Mouse (Mus musculus) MN1 (cell line): Measurements from ENCODE around the gene Rab3il1.

Experiments used
- DNase-seq: peaks from one replicate; pipeline ENCODE4 v3.0.0-alpha.2; 2016; ENCODE audit warnings: low spot score

Gene Rab3il1

DNA sequence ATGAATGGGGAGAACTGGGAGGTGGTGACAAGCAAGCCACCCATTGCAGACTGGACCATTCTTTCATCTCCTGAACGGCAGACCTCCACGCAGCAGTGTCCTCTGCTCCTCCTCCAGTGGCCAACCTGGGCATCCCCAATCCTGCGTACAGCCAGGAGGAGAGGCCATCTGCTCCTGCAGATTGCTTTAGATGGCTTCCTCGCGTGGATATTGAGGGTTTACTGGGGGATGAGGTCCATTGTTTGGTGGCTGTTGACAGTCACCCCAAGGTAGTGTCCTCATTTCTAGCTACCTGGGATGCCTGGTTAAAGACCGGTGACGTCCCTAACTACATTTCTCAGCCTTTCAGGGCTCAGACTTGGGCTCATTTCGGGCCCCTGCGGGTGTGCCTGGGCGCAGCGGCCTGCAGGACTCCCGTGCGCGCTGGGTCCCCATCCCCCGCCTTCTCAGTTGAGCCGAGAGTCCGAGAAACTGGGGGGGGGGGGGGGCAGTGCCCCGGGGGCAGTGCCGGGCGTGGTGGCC, 39.5 kb downstream of the Rab3il1 start:
- DNase-seq: no peak

DNA sequence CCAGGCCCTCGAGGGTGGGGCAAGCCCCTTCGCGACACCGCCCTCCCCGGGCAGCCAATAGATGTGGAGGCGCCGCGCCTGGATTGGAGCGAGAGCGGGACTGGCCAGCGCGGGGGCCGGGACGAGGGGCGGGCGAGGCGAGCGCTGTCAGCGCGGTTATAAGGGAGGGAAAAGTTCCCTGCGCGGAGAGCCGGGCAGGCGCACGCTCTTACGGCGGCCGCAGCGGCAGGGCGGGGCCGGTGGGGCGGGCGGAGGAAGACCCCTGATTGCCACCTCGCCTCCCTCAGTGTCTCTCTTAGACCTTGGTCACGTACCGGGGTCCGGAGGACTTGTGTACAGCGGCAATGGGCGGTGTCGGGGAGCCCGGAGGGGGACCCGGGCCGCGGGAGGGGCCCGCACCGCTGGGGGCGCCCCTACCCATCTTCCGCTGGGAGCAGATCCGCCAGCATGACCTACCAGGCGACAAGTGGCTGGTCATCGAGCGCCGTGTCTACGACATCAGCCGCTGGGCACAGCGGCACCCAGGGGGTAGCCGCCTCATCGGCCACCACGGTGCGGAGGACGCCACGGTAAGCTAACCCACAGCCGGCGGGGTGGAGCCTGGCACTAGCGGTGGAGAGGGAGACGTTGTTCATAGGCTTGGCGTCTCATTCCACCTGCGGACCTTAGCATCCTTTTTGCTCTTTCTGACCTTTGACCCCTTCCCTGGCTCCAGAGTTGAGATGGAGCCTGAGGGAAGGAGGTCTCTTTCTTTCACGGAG, 40.1 kb downstream of the Rab3il1 start, which contains the start of gene Fads3:
Gene Fads3 (plus strand): TSS at position 182 of the 761 bp plus-strand sequence.
- DNase-seq: peak; percentile 73

DNA sequence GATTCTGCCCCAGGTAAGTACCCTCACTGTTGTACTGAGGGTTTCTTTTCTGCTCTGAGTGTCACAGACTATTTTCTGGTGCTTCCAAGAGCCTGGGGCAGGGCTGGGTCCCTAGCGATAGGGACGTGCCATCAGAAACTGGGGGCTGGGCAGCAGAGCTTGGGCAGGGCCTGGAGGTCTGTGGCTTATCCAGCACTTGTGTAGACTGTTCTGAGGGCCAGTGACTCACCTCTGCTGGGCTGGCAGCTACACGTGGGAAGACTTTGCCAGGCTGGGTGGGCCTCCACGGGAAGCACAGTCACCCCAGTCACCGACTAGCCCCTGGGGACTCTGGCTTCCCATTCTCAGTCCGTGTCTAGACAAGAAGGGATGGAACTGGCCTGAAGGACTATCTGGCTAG, 40.8 kb downstream of the Rab3il1 start:
- peak; percentile 56 for DNase-seq

DNA sequence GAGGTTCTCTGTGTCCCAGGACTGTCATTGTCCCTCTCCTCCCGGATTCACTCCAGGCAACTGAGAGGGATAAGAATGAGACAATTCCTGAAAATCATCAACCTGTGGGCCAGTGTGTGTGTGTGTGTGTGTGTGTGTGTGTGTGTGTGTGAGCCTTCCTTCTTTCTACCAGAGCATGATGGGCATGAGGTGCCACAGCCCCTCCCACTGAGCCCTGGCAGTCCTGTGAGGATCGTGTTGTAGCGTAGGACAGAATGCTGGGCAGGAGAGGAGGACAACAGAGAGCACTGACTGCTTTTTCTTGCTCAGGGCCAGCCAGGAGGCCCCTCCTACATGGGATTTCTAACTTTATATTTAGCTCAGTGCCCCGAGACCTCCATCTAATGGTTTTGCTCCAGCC, 41.3 kb downstream of the Rab3il1 start:
- no peak for DNase-seq

DNA sequence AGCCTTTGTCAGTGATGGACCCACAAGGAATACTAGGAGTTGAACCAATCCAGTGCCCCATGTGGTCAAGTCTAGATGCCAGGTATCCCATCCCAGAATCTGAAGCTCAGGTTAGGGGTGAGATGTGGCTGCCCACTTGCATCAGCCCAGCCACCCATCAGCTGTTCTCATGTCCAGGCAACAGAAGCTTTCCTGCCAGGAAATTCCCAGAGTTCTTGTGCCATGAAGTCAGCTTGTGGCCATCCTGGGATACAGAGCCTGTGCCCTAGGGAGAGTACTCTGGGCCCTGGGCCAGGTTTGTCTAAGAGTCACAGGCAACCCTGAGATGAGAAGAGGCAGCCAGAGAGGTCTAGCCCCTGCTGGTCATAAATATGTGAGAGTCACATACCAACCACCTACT, 42.2 kb downstream of the Rab3il1 start:
- peak; percentile 87 for DNase-seq

DNA sequence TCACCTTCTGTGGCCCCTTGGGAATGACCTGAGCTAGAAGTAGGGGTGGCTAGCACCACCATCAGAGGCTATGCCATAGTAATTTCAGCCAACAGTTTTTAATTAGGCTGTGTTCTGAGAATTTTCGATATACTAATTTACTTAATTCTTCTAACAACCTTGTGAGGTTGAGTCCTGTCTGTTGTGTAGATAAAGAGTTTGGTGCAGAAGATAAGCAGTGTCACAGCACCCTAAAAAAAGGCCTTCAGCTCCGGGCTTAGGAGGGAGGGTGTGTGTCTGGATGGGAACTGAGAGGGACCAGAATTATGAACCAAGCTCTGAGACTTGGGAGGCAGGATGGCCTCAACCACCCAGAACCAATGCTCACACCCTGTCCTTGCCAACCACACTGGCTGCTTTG, 44.2 kb downstream of the Rab3il1 start:
- no peak for DNase-seq

DNA sequence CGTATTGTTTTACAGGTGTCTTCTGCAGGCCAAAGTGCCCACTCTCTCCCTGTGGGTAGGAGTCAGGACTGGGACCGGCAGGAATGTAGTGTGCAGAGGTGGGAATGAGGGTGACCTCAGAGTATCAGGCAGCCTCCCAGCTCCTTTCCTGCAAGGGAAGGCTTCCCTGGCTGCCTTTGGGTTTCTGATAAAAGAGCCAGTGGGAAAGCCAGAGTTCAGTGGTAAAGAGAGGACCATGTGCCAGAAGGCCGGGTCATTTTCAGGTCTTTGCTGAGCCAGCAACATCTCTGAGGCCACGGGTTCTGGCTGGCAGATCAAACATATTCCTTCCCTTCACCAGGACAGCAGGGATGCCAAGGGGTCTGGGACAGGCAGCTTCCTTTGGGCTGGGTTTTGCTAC, 44.9 kb downstream of the Rab3il1 start:
- DNase-seq: no peak

DNA sequence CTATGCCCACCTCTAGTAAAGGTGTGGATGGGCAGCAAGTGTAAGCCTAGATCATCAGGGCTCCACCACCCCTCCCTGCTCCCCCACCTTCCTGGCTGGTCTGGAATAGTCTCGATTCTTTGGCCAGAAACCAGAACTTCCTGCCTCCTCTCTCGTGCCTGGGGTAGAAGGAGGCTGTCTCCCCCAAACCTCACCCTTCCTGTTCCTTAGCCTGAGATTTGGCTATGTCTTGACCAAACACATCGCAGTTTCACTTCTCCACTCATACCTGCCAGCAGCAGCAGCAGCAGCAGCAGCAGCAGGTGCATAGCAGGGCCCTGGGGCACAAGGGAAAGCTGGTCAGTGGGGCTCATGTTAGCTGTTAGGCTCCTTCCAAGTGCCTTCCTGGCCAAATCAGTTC, 45.5 kb downstream of the Rab3il1 start:
- no peak for DNase-seq

DNA sequence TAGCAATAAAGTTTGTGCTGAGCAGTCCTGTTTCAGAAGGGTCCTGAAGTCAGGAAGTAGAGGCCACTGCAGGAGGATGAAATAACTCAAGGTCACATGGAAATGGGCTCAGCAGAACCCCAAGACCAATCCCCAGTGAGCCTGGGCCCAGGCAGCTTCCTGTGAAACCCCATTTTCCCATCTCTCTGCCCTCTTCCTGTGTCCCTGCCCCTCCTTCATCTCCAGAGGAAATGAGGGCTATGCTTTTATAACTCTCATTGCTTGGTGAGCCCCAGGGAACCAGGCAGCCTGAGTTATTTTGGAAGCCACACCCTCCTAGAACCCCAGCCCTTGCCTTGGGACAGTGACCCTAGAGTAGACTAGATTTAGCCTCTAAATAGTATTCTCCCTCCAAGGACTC, 48.1 kb downstream of the Rab3il1 start:
- no peak for DNase-seq

DNA sequence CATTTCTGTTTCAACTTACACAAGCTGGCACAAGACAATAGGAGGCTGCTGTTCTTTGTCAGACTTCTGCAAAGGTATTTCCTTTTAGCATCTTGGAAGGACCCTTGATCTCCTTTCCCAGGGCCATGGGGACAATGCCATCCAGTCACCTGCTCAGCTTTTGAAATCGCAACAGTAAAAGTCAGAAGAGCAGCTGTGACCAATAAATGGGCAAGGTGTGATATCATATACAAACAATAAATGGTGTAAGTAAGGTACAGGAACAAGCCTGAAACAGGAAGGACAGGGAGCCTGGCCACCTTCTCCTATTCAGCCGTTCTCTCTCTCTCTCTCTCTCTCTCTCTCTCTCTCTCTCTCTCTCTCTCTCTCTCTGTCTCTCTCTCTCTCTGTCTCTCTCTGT, 49.0 kb downstream of the Rab3il1 start:
- DNase-seq: no peak

DNA sequence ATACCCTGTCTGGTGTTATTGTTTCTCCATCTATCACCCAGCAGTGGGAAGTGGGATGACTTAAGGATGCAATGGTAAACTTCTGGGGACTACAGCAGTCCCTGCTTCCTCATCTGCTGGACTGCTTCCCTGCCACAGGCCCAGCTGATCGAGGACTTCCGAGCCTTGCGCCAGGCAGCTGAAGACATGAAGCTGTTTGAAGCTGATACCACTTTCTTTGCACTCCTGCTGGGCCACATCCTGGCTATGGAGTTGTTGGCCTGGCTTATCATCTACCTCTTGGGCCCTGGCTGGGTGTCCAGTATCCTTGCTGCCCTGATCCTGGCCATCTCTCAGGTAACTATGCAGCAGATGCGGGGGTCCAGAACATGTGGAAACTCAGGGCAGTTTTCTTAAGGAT, 51.2 kb downstream of the Rab3il1 start:
- no peak for DNase-seq

DNA sequence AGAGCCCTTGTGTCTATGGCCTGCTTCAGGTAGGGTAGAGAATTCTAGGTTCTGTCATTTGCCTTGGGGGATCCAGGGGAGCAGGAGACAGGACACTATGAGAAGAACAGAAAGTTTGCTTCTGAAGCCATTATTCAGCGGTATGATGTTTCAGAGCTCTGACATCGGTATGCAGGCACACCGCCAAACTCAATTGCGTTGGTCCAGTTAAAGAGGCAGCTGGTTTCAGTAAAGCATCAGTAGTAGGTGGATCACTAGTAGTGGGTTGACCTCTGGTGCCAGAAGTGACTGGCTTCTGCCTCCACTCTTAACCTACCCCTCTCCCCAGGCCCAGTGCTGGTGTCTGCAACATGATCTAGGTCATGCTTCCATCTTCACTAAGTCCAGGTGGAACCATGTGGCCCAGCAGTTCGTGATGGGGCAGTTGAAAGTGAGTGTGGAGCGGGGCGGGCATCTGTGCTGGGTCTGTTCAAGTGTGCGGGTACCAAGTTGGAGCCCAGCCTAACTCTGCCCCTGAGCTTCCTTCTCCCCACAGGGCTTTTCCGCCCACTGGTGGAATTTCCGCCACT, 52.3 kb downstream of the Rab3il1 start:
- no peak for DNase-seq

DNA sequence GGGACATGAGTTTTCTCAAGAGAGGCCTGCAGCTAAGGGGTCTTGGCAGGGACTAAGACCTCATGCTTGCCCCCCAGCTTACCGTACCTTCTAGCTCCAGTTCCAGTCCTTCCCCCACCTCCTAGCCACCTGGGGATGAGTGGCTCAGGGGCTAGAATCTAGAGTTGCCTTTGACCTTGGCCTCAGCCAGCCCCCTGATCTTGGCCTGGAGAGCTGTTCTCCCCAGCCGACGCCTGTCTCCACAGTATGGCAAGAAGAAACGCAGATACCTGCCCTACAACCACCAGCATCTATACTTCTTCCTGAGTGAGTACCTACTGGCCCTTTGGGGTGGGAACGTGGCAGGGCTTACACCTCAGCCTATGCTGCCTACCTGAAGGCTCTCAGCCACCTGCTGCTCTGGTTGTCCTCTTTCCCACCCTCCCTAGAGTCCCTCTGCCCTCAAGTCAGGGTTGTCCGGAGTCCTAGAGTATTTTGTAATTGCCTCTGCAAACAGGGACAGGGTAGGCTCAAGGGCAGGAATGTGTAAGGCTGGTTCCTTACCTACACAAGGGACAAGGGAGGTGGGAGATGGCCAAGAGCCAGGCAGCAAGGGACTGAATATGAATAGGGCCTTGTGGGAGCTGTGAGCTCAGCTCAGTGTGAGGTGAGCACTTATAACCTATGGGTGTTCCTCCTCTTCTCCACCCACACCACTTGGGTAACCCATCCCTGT, 53.0 kb downstream of the Rab3il1 start:
- DNase-seq: no peak

DNA sequence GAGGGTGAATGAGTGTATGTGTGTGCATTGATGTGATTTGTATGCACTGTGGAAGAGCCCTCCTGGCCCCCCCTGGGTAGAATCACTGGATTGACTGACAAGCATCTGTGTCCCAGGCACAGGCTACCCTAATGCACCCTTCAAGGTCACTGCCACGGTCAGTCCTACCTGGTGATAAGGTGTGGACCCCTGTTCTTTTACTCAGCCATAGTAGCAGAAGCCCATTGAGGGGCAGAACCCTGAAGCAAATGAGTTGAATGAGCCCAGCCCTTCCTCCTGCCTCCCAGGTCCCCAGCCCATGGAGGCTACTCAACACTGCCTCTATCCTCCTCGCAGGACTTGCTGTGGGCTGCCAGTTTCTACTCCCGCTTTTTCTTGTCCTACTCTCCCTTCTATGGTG, 53.8 kb downstream of the Rab3il1 start:
- DNase-seq: no peak

DNA sequence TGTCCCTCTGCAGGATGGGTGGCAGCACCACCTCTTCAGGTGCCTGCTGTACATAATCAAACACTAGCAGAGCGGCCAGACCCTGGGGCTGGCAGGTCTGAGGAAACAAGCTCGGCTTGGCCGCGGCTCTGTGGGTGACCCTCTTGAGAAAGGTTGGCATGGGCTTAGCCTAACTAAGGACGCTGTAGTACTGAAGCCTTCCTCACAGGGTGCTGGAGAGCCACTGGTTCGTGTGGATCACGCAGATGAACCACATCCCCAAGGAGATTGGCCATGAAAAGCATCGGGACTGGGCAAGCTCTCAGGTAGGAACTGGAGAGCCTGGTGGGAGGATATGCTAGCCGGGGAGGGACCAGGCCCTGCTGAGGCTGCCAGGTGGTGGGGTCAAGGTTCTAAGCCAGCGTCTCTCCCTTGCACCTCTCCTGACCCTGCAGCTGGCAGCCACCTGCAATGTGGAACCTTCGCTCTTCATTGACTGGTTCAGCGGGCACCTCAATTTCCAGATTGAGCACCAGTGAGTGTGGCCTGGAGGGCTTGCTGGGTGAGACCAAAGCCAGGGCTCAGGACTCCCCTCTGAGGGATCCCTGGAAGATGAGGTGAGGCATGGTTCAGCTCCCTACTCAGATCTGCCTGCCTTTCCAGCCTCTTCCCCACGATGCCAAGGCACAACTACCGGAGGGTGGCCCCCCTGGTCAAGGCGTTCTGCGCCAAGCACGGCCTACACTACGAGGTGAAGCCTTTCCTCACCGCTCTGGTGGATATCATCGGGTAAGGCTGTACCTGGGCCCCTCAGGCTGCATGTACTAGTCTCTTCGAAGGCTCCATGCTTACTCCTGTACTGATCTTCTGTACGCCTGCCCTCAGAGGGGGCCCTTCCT, 54.6 kb downstream of the Rab3il1 start:
- DNase-seq: no peak

DNA sequence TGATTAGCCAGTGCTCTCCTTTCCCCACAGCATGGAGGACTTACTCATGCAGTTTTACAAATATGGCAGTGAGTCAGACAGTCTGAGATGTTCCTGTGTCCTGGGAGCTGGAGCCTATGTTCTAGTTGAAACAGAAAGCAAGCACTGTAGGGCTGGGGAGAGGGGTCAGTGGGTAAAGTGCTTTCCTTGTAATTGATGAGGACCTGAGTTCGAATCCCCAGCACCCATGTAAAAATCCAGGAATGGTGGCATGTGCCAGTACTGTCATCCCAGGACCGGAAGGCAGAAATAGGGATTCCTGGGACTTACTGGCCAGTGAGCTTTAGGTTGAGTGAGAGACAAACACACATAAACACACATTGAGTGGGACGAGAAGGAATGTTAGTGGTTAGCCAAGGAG, 55.2 kb downstream of the Rab3il1 start:
- no peak for DNase-seq

DNA sequence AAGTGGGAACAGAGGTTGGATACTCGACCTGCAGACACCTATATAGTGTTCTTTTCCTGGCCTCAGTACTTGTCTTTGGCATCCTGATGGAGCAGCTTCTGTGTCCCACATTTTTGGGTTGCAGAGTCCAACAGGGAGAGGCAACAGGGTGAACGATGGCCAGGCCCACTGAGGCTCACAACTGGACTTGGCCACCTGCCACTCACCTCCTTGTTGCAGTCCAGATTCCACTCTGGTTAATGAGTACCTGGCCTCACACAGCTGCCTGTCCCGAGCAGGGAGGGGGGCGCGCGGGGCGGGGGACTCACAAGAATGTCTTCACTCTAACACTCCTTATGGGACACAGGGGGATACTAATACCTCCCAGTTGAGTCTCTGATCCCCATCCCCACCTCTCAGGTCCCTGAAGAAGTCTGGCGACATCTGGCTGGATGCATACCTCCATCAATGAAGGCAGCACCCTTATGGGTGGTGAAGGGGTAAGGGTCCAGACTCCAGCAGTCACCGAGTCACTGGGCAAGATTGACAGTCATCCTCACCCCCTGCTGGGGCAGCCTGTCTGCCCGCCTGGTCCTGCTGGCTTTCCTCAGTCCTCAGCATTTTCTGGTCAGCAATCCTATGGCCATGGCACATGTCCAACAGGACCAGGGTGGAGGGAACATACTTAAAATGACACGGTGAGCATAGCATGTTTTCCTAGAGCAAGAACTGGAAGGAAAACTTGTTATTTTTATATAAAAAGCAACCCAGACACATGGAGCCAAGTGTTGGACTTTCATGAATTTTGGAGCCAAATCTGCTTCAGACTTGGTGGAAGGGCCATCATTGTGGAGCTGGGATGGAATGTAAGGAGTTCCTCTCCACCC, 56.2 kb downstream of the Rab3il1 start:
- DNase-seq: no peak

DNA sequence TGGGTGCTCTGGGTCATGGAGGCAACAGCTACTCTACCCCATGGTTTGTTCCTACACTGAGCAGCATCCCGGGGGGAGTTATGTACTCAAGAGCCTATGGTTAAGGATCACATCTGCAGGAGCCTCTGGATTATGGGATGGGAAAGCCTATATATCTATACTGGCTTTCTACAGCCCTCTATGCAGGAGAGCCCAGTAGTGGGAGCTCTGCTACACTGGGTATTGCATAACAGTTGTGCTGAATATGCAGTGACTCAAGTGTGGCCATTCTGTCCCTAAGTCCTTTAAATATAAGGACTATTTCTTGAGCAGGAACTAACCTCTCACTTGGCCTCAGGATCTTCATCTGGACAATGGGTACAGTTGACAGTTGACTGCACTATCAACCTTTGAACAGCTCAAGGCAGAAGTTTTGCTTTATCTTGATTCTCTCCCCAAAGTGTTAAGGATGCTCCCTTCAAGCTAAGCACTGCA, 56.9 kb downstream of the Rab3il1 start:
- DNase-seq: no peak

DNA sequence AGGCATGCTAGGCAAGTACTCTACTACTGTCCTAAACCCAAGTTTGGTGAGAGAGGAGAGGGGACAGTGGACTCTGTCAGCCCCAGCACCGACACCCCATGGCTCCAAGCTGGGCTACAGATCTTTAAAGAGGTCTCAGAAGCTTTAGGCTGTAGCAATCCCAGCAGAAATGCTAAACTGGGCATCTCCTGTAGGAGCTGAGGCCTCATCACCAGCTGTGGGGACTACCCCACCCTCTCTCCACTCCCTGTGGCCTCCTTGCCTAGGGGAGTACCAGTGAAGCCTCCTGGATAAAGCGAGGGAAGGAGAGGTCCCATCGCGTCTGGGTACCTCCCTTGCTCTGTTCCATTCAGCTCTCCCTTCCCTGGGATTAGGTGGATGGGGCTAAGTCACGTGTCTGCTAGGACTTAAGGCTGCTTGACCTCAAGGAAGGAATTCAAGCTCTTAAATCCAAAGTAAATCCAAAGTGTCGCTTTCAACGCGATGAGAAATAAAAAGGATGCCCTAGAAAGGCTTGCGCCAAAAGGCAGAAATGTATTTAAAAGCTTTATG, 57.5 kb downstream of the Rab3il1 start:
- DNase-seq: no peak

DNA sequence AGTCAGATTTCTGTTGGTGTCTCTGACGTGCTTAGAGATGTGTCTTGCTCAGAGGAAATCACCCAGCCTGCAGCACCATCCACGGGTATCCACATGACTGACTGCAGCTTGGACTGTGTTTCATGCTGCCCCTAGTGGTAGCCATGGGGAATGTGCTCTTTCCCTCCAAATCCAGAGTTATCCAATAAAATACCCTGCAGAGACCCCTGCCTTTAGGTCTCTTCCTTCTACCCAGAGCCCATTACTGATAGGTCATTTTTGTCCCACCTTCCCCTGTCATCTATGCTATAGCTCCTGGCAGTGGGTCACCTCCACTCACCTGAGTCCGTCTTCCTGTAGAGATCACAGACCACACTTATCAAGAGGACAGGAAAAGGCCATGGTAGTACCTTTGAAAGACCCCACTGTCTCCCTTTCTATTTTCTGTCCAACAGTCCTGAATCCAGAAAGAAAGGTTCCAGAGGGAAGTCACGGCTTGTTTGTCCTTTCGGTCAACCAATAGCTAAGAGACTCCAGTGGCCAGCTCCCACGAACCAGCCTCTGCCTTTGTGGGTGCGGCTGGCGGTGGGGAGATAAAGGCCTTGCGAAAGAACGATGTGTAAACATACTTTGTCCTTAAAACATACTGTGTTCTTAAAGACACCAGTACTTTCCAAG, 58.6 kb downstream of the Rab3il1 start:
- DNase-seq: peak; percentile 36
